Mouse (Mus musculus): ENCODE data around the gene Wdr78. TPM values are rescaled to one million over a fixed set of nuclear protein-coding genes. Genes with fewer than 3 reads are reported as not detected.

The Wdr78 gene
- polyA plus RNA-seq, 1 experiment from 2014 or later: 0.12 TPM

DNA sequence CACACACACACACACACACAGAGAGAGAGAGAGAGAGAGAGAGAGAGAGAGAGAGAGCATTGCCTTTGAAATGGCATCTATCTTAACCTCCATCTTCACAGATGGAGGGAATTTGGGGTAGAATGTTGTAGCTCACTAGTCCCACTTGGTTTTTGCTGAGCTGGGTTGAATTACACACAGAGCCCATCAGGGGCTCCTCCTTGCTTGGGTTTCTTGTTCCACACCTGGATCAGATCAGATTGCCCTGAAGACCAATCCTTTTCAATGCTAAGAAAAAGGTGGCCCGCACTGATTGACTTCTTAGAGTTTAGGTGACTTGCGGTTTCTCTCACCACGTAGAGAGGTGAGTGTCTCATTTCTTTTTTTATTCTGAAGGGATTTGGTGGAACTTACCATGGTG lies 122.7 kb downstream of the Wdr78 start:
- H3K9me3 ChIP-seq (ENCODE audit: low read length): no peaks in the 10 kb centered on the region
- H3K36me3 ChIP-seq (replicated peaks; ENCODE audit: insufficient read depth, low read length): no peaks in the 10 kb centered on the region
- H3K4me3 ChIP-seq (ENCODE audit: low read depth, low read length): no peak overlapping the region
- DNase-seq: no peak
- no peak for TF ChIP-seq CTCF (IDR thresholded peaks at IDR 0.05; ENCODE audit: low read depth)
- no peak for TF ChIP-seq EP300 (IDR thresholded peaks at IDR 0.05; ENCODE audit: low read depth)
- no peaks in the 10 kb centered on the region for H3K27me3 ChIP-seq (ENCODE audit: insufficient read depth, low read length)
- ATAC-seq: no peak
- H3K27ac ChIP-seq (ENCODE audit: low read depth): no peak overlapping the region
- H3K4me2 ChIP-seq (ENCODE audit: low read depth, low read length): no peak overlapping the region
- no peak overlapping the region for H3K9ac ChIP-seq (replicated peaks)
- H3K4me1 ChIP-seq (ENCODE audit: insufficient read depth): no peaks in the 10 kb centered on the region
- 78% methylated on average over 3 of the region's 3 CpGs for WGBS (ENCODE audit: insufficient replicate concordance)

DNA sequence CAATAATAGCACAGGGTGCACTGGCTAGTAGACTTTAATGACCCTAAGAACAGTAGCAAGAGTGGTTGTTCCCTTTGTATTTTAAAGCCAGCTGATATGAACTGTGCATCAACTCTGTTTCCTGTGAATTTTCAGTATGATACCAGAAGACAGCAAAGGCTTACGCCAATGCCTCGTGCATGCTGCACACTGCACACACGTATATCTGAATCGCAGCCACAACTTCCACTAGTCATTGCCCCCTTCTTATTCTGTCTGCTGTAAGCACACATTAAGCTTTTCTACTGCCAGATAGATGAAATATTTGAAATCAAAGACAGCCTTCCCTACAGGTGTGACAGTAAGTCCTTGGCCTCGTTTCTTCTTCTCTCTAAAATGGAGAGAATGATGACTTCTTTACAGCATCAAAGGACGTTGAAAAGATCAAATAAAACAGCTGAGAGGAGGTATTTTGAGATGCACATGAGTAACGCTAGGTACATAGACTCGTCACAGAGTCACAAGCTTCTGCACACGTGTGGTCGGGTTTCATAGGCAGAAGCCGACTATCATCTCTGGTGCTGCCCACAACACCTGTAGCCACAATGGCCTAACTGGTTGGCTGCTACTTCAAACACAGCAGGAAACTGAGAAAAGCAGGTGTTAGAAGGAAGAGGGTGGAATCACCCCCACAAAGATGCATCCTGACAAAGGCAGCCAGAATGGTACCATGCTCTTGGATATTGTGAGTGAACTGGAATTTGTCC lies 123.6 kb downstream of the Wdr78 start:
- WGBS (ENCODE audit: insufficient replicate concordance): 74% methylated on average over 11 of the region's 11 CpGs
- H3K27me3 ChIP-seq (ENCODE audit: insufficient read depth, low read length): no peaks in the 10 kb centered on the region
- DNase-seq: no peak

DNA sequence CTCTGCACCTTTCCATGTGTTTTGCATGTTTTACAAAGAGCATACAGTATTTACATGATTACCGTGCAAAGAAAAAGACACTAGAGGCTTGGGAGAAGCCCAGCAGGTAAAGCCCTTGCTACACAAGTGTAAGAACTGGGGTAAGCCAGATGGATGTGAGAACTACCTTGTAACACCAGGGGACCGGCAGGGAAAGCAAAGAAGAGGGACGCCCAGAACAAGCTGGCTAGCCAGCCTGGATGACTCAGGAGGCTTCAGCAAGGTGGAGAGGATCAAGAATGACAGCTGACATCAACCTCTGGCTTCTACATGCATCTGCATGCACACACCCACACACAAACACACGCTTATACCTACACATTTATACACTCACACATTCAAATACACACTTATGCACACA lies 124.3 kb downstream of the Wdr78 start:
- no peaks in the 10 kb centered on the region for H3K27me3 ChIP-seq (ENCODE audit: insufficient read depth, low read length)
- H3K9me3 ChIP-seq (ENCODE audit: low read length): no peaks in the 10 kb centered on the region
- WGBS (ENCODE audit: insufficient replicate concordance): 68% methylated on average over 4 of the region's 4 CpGs
- no peak overlapping the region for H3K9ac ChIP-seq (replicated peaks)
- H3K4me2 ChIP-seq (ENCODE audit: low read depth, low read length): no peak overlapping the region
- no peak overlapping the region for H3K4me3 ChIP-seq (ENCODE audit: low read depth, low read length)
- ATAC-seq: no peak
- no peak for DNase-seq
- TF ChIP-seq EP300 (IDR thresholded peaks at IDR 0.05; ENCODE audit: low read depth) (no peak), CTCF (IDR thresholded peaks at IDR 0.05; ENCODE audit: low read depth) (no peak)
- H3K4me1 ChIP-seq (ENCODE audit: insufficient read depth): no peaks in the 10 kb centered on the region
- no peaks in the 10 kb centered on the region for H3K36me3 ChIP-seq (replicated peaks; ENCODE audit: insufficient read depth, low read length)
- no peak overlapping the region for H3K27ac ChIP-seq (ENCODE audit: low read depth)

More for the DNA sequence above, 123.6 kb downstream of the Wdr78 start:
- no peaks in the 10 kb centered on the region for H3K9me3 ChIP-seq (ENCODE audit: low read length)
- H3K27ac ChIP-seq (ENCODE audit: low read depth): no peak overlapping the region
- H3K4me3 ChIP-seq (ENCODE audit: low read depth, low read length): no peak overlapping the region
- ATAC-seq: no peak
- no peak overlapping the region for H3K4me2 ChIP-seq (ENCODE audit: low read depth, low read length)
- no peaks in the 10 kb centered on the region for H3K4me1 ChIP-seq (ENCODE audit: insufficient read depth)
- H3K9ac ChIP-seq (replicated peaks): no peak overlapping the region
- TF ChIP-seq EP300 (IDR thresholded peaks at IDR 0.05; ENCODE audit: low read depth) (no peak), CTCF (IDR thresholded peaks at IDR 0.05; ENCODE audit: low read depth) (no peak)
- H3K36me3 ChIP-seq (replicated peaks; ENCODE audit: insufficient read depth, low read length): no peaks in the 10 kb centered on the region

DNA sequence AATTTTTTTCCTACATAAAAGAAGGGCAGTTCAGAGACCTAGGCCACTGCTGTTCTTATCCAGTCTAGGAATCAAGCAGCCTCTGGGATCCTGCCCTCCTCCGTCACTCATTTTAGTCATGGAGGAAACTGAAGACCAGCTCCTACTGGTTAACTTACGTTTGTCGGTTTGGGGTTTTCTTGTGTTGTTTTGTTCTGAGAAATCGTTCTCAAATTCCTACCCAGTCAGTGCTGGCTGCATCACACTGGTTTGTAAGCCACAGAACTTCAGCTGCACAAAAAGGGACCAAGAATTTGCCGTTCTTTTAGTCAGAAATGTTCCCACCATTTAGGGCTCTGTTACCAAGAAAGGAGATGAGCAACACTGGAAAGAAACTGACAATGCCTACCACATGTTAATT lies 125.0 kb downstream of the Wdr78 start:
- H3K4me1 ChIP-seq (ENCODE audit: insufficient read depth): no peaks in the 10 kb centered on the region
- WGBS (ENCODE audit: insufficient replicate concordance): 68% methylated on average over 5 of the region's 5 CpGs
- no peak overlapping the region for H3K27ac ChIP-seq (ENCODE audit: low read depth)
- no peaks in the 10 kb centered on the region for H3K36me3 ChIP-seq (replicated peaks; ENCODE audit: insufficient read depth, low read length)
- H3K27me3 ChIP-seq (ENCODE audit: insufficient read depth, low read length): no peaks in the 10 kb centered on the region
- no peak overlapping the region for H3K4me2 ChIP-seq (ENCODE audit: low read depth, low read length)
- TF ChIP-seq EP300 (IDR thresholded peaks at IDR 0.05; ENCODE audit: low read depth): no peak
- no peak overlapping the region for H3K9ac ChIP-seq (replicated peaks)
- H3K4me3 ChIP-seq (ENCODE audit: low read depth, low read length): no peak overlapping the region
- ATAC-seq: no peak
- no peak for DNase-seq
- no peaks in the 10 kb centered on the region for H3K9me3 ChIP-seq (ENCODE audit: low read length)

DNA sequence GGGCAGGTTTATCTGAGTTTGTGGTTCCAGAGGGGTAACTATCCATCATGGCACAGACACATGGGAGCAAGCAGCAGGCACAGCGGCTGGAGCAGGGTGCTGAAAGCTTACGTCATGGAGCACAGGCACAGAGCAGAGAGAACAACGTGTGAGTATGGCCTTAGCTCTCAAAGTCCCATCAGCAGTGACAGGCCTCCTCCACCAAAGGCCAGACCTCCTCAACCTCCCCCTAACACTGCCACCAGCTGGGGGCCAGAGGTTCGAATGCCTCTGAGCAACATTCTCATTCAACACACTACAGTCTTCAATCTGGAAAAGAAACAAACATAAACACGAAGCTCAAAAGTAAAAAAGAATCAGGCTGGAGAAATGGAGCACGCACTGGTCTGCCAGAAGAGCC lies 125.8 kb downstream of the Wdr78 start:
- no peaks in the 10 kb centered on the region for H3K27me3 ChIP-seq (ENCODE audit: insufficient read depth, low read length)
- ATAC-seq: no peak

More for the DNA sequence above, 125.8 kb downstream of the Wdr78 start:
- Histone ChIP-seq H3K9me3 (ENCODE audit: low read length) (no peaks in the 10 kb centered on the region), H3K27ac (ENCODE audit: low read depth) (no peak overlapping the region), H3K4me1 (ENCODE audit: insufficient read depth) (no peaks in the 10 kb centered on the region), H3K4me3 (ENCODE audit: low read depth, low read length) (no peak overlapping the region), H3K9ac (replicated peaks) (no peak overlapping the region), H3K36me3 (replicated peaks; ENCODE audit: insufficient read depth, low read length) (no peaks in the 10 kb centered on the region), H3K4me2 (ENCODE audit: low read depth, low read length) (no peak overlapping the region)
- TF ChIP-seq EP300 (IDR thresholded peaks at IDR 0.05; ENCODE audit: low read depth) (no peak), CTCF (IDR thresholded peaks at IDR 0.05; ENCODE audit: low read depth) (no peak)
- no peak for DNase-seq
- 71% methylated on average over 6 of the region's 6 CpGs for WGBS (ENCODE audit: insufficient replicate concordance)

Other genes with a start within 250 kb of the Wdr78 start
- gene Tctex1d1, start 135.9 kb downstream of the Wdr78 start, polyA plus RNA-seq (2015; fragmentation: Nextera tagmentation; extraction: Ambion mirVana): not detected in 2 replicates
- not detected in 2 replicates for gene Insl5, start 87.7 kb downstream of the Wdr78 start, polyA plus RNA-seq (2015; fragmentation: Nextera tagmentation; extraction: Ambion mirVana)
- gene Mier1, start 165 bp downstream of the Wdr78 start, polyA plus RNA-seq (2015; fragmentation: Nextera tagmentation; extraction: Ambion mirVana): 22.6 and 25.4 TPM in 2 replicates
- 10.0 and 10.5 TPM in 2 replicates for gene Slc35d1, start 100.6 kb upstream of the Wdr78 start, polyA plus RNA-seq (2015; fragmentation: Nextera tagmentation; extraction: Ambion mirVana)
- gene 4921539E11Rik, start 176.3 kb upstream of the Wdr78 start, polyA plus RNA-seq (2015; fragmentation: Nextera tagmentation; extraction: Ambion mirVana): not detected in 2 replicates
- gene Oma1, start 199.3 kb upstream of the Wdr78 start, polyA plus RNA-seq (2015; fragmentation: Nextera tagmentation; extraction: Ambion mirVana): 10.3 and 11.4 TPM in 2 replicates